Mouse (Mus musculus): Measurements from ENCODE around the gene Lrrc8d. TPM values are rescaled to one million over a fixed set of nuclear protein-coding genes. Genes with fewer than 3 reads are reported as not detected.

Lrrc8d gene
- total and polyA plus RNA-seq, 3 experiments, result 11.4 to 258 (median 21.9) TPM

GRCm38 (mm10) chr5:105839740-105840310 lies 140.1 kb downstream of the Lrrc8d start (continued):
- no peak for TF ChIP-seq KAT2A (conservative IDR thresholded peaks at IDR 0.05; ENCODE audit: low read depth, low read length)
- TF ChIP-seq RAD21 (IDR thresholded peaks at IDR 0.05; ENCODE audit: low read depth, low read length), result no peak
- 0 out of 2 replicates have a peak, but pooled peaks have one; percentile 16 for TF ChIP-seq RCOR1 (IDR thresholded peaks at IDR 0.05; ENCODE audit: low read depth, low read length)
- TF ChIP-seq MYC (IDR thresholded peaks at IDR 0.05; ENCODE audit: low read depth, low read length), result no peak
- TF ChIP-seq TCF12 (IDR thresholded peaks at IDR 0.05; ENCODE audit: low read depth, low read length), result no peak
- no peak for TF ChIP-seq SMC3 (IDR thresholded peaks at IDR 0.05; ENCODE audit: low read depth, low read length)
- no peak for TF ChIP-seq POLR2AphosphoS5 (IDR thresholded peaks at IDR 0.05; ENCODE audit: borderline replicate concordance, low read depth, low read length)
- TF ChIP-seq EP300 (IDR thresholded peaks at IDR 0.05; ENCODE audit: low read depth in 1 of 2, low read length in 2 of 2), result peak; percentile 18 to 27; a peak in 2 of 4 replicates
- no peak for TF ChIP-seq ZKSCAN1 (IDR thresholded peaks at IDR 0.05; ENCODE audit: low read depth, low read length)
- no peak for TF ChIP-seq MEF2A (IDR thresholded peaks at IDR 0.05; ENCODE audit: extremely low read depth, insufficient replicate concordance, low read depth, low read length, poor library complexity, severe bottlenecking)
- TF ChIP-seq TAL1 (IDR thresholded peaks at IDR 0.05; ENCODE audit: low read length), result no peak
- no peak for TF ChIP-seq CHD2 (IDR thresholded peaks at IDR 0.05; ENCODE audit: low read length)
- TF ChIP-seq ETS1 (IDR thresholded peaks at IDR 0.05; ENCODE audit: low read depth, low read length), result no peak
- TF ChIP-seq BHLHE40 (IDR thresholded peaks at IDR 0.05; ENCODE audit: borderline replicate concordance, low read depth, low read length), result peak; percentile 88
- no peak for TF ChIP-seq MAFK (IDR thresholded peaks at IDR 0.05; ENCODE audit: borderline replicate concordance, low read depth, low read length)
- TF ChIP-seq NELFE (IDR thresholded peaks at IDR 0.05; ENCODE audit: low read depth, low read length), result no peak
- TF ChIP-seq E2F4 (IDR thresholded peaks at IDR 0.05; ENCODE audit: borderline replicate concordance, low read depth, low read length), result no peak

- H3K9ac ChIP-seq (ENCODE audit: control insufficient read depth, low read depth, low read length, poor library complexity, severe bottlenecking), result no peak overlapping the region
- H3K9me3 ChIP-seq (replicated peaks; ENCODE audit: insufficient read depth, low read length), result no peaks in the 10 kb centered on the region
- H3K36me3 ChIP-seq (ENCODE audit: control insufficient read depth in 1 of 2, insufficient read depth in 2 of 2, low read length in 2 of 2), result no peaks in the 10 kb centered on the region
- no peaks in the 10 kb centered on the region for H3K27me3 ChIP-seq (ENCODE audit: control insufficient read depth in 1 of 2, insufficient read depth in 2 of 2, low read length in 2 of 2)
- H3K79me2 ChIP-seq (ENCODE audit: control insufficient read depth, insufficient read depth, low read length, poor library complexity), result no peaks in the 10 kb centered on the region
- DNase-seq (ENCODE audit: low read depth, low spot score), result no peak
- no peak overlapping the region for H3K27ac ChIP-seq (ENCODE audit: control insufficient read depth, low read depth, low read length)
- TF ChIP-seq CHD1 (IDR thresholded peaks at IDR 0.05; ENCODE audit: low read depth, low read length), result no peak
- no peak overlapping the region for H3K4me3 ChIP-seq (ENCODE audit: control insufficient read depth in 1 of 2, insufficient read depth in 1 of 2, low read depth in 2 of 2, low read length in 2 of 2)
- peaks cover 0 to 11% of the 10 kb centered on the region in 2 experiments; a peak in 2 of 4 replicates for H3K4me1 ChIP-seq (ENCODE audit: control insufficient read depth in 1 of 2, insufficient read depth in 2 of 2, low read length in 2 of 2)
These were observed 144.4 kb downstream of the Lrrc8d start for GRCm38 (mm10) chr5:105844044-105844753.

All from MEL (cell line).